Mouse (Mus musculus): ENCODE results near the gene Rrp1. TPM values are rescaled to one million over a fixed set of nuclear protein-coding genes. Genes with fewer than 3 reads are reported as not detected.

Rrp1 gene
- 100 to 1,000 TPM; 168 to 304 TPM for polyA plus RNA-seq (2012; fragmentation: generic; extraction: Trizol)

GRCm38 (mm10) chr10:78412319-78413151, at the start of gene Rrp1:
Gene Rrp1, minus strand, starts transcription at chr10:78413043.

GRCm38 (mm10) chr10:78425181-78426041, 12.6 kb upstream of the Rrp1 start, which contains the start of gene Cstb:
Gene Cstb, plus strand, starts transcription at chr10:78425669.

GRCm38 (mm10) chr10:78351887-78352665, 60.8 kb downstream of the Rrp1 start, which contains the start of gene Agpat3:
Gene Agpat3, minus strand, starts transcription at chr10:78352489.

Other genes starting within 250 kb of the Rrp1 start
- 100 to 1,000 TPM in 1 of 2 experiments, 10 to 100 TPM in 1; 34.4 to 113 TPM for gene D10Jhu81e, start 243.3 kb downstream of the Rrp1 start, polyA plus RNA-seq (2012; fragmentation: generic; extraction: Trizol)
- 10 to 100 TPM; 11.8 to 17.0 TPM for gene Pwp2, start 227.9 kb downstream of the Rrp1 start, polyA plus RNA-seq (2012; fragmentation: generic; extraction: Trizol)
- gene Trappc10, start 168.4 kb downstream of the Rrp1 start, polyA plus RNA-seq (2012; fragmentation: generic; extraction: Trizol), result 10 to 100 TPM in 1 of 2 experiments, 1 to 10 TPM in 1; 5.1 to 15.5 TPM
- gene Agpat3, start 60.6 kb downstream of the Rrp1 start, polyA plus RNA-seq (2012; fragmentation: generic; extraction: Trizol), result 100 to 1,000 TPM in 1 of 2 experiments, 10 to 100 TPM in 1; 97.7 to 119 TPM
- 100 to 1,000 TPM; 397 to 580 TPM for gene Cstb, start 12.6 kb upstream of the Rrp1 start, polyA plus RNA-seq (2012; fragmentation: generic; extraction: Trizol)
- 10 to 100 TPM; 12.2 to 23.9 TPM for gene Pdxk, start 51.9 kb upstream of the Rrp1 start, polyA plus RNA-seq (2012; fragmentation: generic; extraction: Trizol)
- gene Olfr1358, start 104.4 kb upstream of the Rrp1 start, polyA plus RNA-seq (2012; fragmentation: generic; extraction: Trizol), result not detected
- 100 to 1,000 TPM in 1 of 2 experiments, 10 to 100 TPM in 1; 41.0 to 101 TPM for gene Ilvbl, start 161.3 kb upstream of the Rrp1 start, polyA plus RNA-seq (2012; fragmentation: generic; extraction: Trizol)
- 10 to 100 TPM; 25.9 to 34.4 TPM for gene Syde1, start 178.9 kb upstream of the Rrp1 start, polyA plus RNA-seq (2012; fragmentation: generic; extraction: Trizol)
- not detected for gene Olfr1357, start 205.0 kb upstream of the Rrp1 start, polyA plus RNA-seq (2012; fragmentation: generic; extraction: Trizol)

Data from C3H10T1/2 (cell line).